Mouse (Mus musculus): ENCODE results near the gene Il17rb. TPM values are rescaled to one million over a fixed set of nuclear protein-coding genes. Genes with fewer than 3 reads are reported as not detected.

The Il17rb gene
- polyA plus RNA-seq, 1 experiment from 2014 or later = 0.17 TPM

DNA sequence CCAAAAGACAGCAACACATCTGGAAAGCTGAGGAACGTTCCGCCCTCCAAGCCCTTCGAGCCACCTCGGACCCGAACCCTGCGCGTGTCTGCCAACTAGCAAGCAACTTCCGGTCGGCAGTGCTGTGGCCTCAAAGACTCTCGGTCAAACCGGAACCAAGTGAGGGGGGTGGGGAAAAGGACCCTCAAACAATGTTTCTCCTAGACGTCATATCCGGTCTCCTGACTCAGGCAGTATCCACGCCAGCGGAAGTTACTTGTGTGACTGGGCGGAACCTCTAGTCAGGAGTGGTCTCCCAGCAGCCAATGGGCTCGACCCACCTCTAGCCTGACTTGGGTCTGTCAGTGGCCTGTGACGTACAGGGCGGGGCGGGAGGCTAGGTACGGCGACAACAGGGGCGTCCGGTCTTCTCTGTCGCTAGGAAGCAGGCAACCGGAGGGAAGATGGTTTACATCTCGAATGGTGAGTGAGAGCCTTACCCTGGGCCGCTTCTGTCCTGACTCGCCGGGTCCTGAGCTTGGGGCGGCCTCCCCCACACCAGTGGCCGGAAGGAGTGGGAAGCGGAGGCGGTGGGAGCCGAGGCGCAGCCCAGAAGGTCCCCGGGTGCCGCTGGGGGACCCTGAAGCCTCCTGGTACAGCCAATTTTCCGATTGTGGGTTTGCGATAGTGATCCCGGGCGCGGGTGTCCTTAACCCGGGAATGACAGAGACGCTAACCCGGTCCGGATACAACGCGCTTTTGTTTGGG is 40.4 kb downstream of the Il17rb start, which contains the start of gene Selenok:
Gene Selenok (plus strand): TSS at position 234 of the 747 bp plus-strand sequence.
- peak; percentile 89 for DNase-seq (ENCODE audit: low read depth, low spot score)
- no peak for TF ChIP-seq CTCF (IDR thresholded peaks at IDR 0.05)
- ChIA-PET CTCF (no interaction called here), POLR2A (interaction anchor here (2.1 kb wide), 1 partner anchor 10 kb away, joined by 6 read pairs; the partner anchor contains the start of gene Actr8)
- in situ Hi-C loops (cut with MboI; ENCODE audit: low pct_unique_long_range_greater_than_20kb) = no loop called here
- no peaks in the 10 kb centered on the region for H3K27me3 ChIP-seq
- peak; percentile 99 for ATAC-seq

DNA sequence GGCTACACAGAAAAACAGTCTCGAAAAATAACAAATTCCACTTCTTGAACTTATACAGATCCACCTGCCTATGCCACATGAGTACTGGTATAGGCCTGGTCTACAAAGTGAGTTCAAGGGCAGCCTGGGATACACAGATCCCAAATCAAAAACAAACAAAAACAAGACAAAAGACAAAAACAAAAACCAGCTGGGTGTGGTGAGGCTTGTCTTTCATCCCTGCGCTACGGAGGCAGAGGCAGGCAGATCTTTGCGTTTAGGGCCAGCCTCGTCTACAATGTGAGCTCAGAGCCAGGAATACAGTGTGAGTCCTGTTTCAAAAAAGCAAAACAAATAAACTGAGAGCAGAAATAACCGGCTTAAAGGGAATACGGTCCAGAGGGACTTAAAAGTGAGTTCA is 41.1 kb downstream of the Il17rb start:
- ATAC-seq (no peak), DNase-seq (ENCODE audit: low read depth, low spot score) (no peak)
- POLR2A ChIA-PET = no interaction called here
- TF ChIP-seq CTCF (IDR thresholded peaks at IDR 0.05) = no peak
- no peaks in the 10 kb centered on the region for H3K27me3 ChIP-seq
- in situ Hi-C loops (cut with MboI; ENCODE audit: low pct_unique_long_range_greater_than_20kb) = no loop called here
- CTCF ChIA-PET = no interaction called here

DNA sequence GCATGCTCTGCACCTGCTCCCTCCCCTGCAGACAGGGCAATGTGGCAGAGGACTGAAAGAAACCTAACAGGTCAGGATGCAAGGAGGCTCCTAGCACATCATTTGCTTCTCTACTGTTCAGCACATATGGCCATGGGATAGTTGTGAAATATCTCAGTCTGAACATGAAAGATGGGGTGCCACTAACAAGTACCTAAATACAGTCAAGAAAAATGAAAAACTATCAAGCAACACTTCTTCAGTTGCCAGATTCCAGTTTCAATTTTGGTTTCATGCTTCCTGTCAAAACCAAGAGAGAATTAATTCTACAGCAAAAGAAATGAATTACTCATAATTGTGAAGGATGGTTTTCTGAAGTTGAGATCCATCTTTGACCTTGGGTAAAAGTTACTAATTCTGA is 51.3 kb downstream of the Il17rb start:
- no peak for ATAC-seq
- in situ Hi-C loops (cut with MboI; ENCODE audit: low pct_unique_long_range_greater_than_20kb) = no loop called here
- H3K27me3 ChIP-seq = peaks cover 14% of the 10 kb centered on the region
- no peak for TF ChIP-seq CTCF (IDR thresholded peaks at IDR 0.05)
- CTCF ChIA-PET = no interaction called here
- POLR2A ChIA-PET = no interaction called here
- DNase-seq (ENCODE audit: low read depth, low spot score) = no peak

DNA sequence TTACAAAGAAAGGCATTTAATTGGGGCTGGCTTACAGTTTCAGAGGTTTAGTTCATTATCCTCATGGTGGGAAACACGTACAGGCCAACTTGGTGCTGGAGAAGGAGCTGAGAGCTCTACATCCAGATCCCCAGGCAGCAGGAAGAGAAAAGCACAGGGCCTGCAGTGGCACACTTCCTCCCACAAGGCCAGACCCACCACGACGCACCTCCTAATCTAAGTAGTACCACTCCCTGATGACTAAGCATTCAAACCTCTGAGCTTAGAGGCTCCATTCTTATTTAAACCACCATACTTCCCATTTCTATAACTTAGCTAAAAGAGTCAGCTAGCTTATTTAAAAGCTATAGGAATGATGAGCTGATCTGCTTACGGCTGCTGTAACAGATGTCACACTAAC is 57.9 kb downstream of the Il17rb start:
- DNase-seq (ENCODE audit: low read depth, low spot score) = no peak
- H3K27me3 ChIP-seq = peaks cover 21% of the 10 kb centered on the region
- POLR2A ChIA-PET = no interaction called here
- no peak for ATAC-seq
- in situ Hi-C loops (cut with MboI; ENCODE audit: low pct_unique_long_range_greater_than_20kb) = no loop called here
- TF ChIP-seq CTCF (IDR thresholded peaks at IDR 0.05) = no peak
- CTCF ChIA-PET = no interaction called here

DNA sequence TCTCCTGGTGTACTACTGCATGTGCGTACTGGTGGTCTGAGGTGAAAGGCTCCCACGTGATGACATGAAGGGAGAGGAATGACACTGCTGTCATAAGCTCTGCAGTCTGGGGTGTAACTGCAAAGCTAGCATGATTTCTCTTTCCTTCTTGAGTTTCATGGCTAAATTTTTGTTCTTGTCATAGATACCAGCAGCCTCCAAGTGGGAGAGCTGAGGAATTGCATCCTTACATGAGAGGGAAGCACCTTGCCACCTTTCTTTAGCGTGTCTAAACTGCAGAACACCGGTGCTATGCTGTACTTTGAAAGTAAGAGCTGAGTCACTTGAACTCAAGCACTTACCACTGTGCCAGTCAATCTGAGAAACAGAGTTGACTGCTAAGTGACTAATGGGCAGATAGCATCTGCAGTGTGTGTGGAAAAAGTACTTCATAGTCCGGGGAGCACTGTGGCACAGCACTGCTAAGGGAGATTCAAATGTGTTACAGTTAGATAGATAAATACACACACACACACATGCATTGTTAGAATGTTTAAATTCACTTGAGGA is 61.9 kb downstream of the Il17rb start:
- peaks cover 29% of the 10 kb centered on the region for H3K27me3 ChIP-seq
- no peak for TF ChIP-seq CTCF (IDR thresholded peaks at IDR 0.05)
- POLR2A ChIA-PET = no interaction called here
- DNase-seq (ENCODE audit: low read depth, low spot score) (no peak), ATAC-seq (no peak)
- CTCF ChIA-PET = no interaction called here
- in situ Hi-C loops (cut with MboI; ENCODE audit: low pct_unique_long_range_greater_than_20kb) = loop anchor here (25.0 kb wide), 3 partner anchors 235 to 835 kb away; partner anchors contain the start of gene Cacna2d3

Other genes with a start within 250 kb of the Il17rb start
- gene Selenok, start 40.6 kb downstream of the Il17rb start, polyA plus RNA-seq (2021) = 190 TPM
- gene Actr8, start 30.6 kb downstream of the Il17rb start, polyA plus RNA-seq (2021) = 63.4 TPM
- gene Chdh, start 127 bp upstream of the Il17rb start, polyA plus RNA-seq (2021) = 1.9 TPM

Data from Patski (cell line).